Mouse (Mus musculus) C2C12 (cell line): ENCODE results near the gene Angptl6. TPM values are rescaled to one million over a fixed set of nuclear protein-coding genes. Genes with fewer than 3 reads are reported as not detected.

ENCODE experiments used
- H3K27me3 ChIP-seq: one replicate; pipeline ENCODE4 v1.6.1; 2011; ENCODE audit not compliant: control insufficient read depth, insufficient read depth, insufficient read length
- H3K36me3 ChIP-seq: one replicate; pipeline ENCODE4 v1.6.1; 2011; ENCODE audit not compliant: control insufficient read depth, insufficient read depth
- H3K4me3 ChIP-seq: one replicate; pipeline ENCODE4 v1.5.1; 2011; ENCODE audit warnings: mild to moderate bottlenecking, control low read depth; ENCODE audit not compliant: poor library complexity, insufficient read depth, severe bottlenecking
- H3K79me2 ChIP-seq: one replicate; pipeline ENCODE4 v1.6.1; 2011; ENCODE audit not compliant: control insufficient read depth, insufficient read depth
- H3K79me3 ChIP-seq: one replicate; pipeline ENCODE4 v1.6.1; 2011; ENCODE audit warnings: low read depth, control low read depth
- H3ac ChIP-seq: one replicate; pipeline ENCODE3; 2011; ENCODE audit warnings: low read depth; ENCODE audit not compliant: control insufficient read depth, insufficient read length
- CEBPB ChIP-seq: IDR thresholded peaks from one replicate; pipeline ENCODE4 v1.6.1; 2011; ENCODE audit warnings: low read depth, mild to moderate bottlenecking, control low read depth, moderate library complexity
- CTCF ChIP-seq: IDR thresholded peaks from one replicate; pipeline ENCODE4 v1.5.1; 2011; ENCODE audit not compliant: control insufficient read depth, insufficient read depth, insufficient read length
- FOSL1 ChIP-seq: IDR thresholded peaks from one replicate; pipeline ENCODE4 v1.8.0; 2011; ENCODE audit warnings: mild to moderate bottlenecking, low read length; ENCODE audit not compliant: poor library complexity, insufficient read depth, severe bottlenecking
- MAX ChIP-seq: IDR thresholded peaks from one replicate; pipeline ENCODE4 v1.6.1; 2011; ENCODE audit warnings: mild to moderate bottlenecking, control low read depth
- MYOD1 ChIP-seq: IDR thresholded peaks from one replicate; pipeline ENCODE4 v1.6.1; 2011; ENCODE audit warnings: low read depth; ENCODE audit not compliant: control insufficient read depth, insufficient read length
- MYOG ChIP-seq: IDR thresholded peaks from one replicate; pipeline ENCODE4 v1.6.1; 2011; ENCODE audit not compliant: control insufficient read depth, insufficient read length; ENCODE audit errors: extremely low read depth
- USF1 ChIP-seq: IDR thresholded peaks from one replicate; pipeline ENCODE4 v1.6.1; 2011; ENCODE audit warnings: low read depth, mild to moderate bottlenecking, control low read depth, moderate library complexity
- polyA plus RNA-seq: library from polyadenylated mRNA; unstranded; fragments of >200 nt; fragmentation: generic; extraction: Trizol; gene quantifications from one replicate; pipeline ENCODE4 v1.2.1, GENCODE M21; 2012; ENCODE audit warnings: missing spikeins

Gene Angptl6
- polyA plus RNA-seq, 1 experiment: 0.92 TPM

GRCm38 (mm10) chr9:20893590-20894343, 14.2 kb upstream of the Angptl6 start:
- Histone ChIP-seq H3K79me2 (peaks cover 57% of the 10 kb centered on the region), H3K79me3 (peaks cover 43% of the 10 kb centered on the region), H3K4me3 (no peak overlapping the region), H3ac (no peak overlapping the region), H3K36me3 (peaks cover 76% of the 10 kb centered on the region), H3K27me3 (no peaks in the 10 kb centered on the region)
- no peak for TF ChIP-seq MYOD1
- TF ChIP-seq MYOG: no peak
- no peak for TF ChIP-seq MAX
- no peak for TF ChIP-seq CEBPB
- no peak for TF ChIP-seq CTCF
- TF ChIP-seq FOSL1: no peak
- TF ChIP-seq USF1: no peak

GRCm38 (mm10) chr9:20893069-20893468, 13.5 kb upstream of the Angptl6 start:
- Histone ChIP-seq H3K27me3 (no peaks in the 10 kb centered on the region), H3K79me3 (peaks cover 46% of the 10 kb centered on the region), H3K36me3 (peaks cover 76% of the 10 kb centered on the region), H3K79me2 (peaks cover 60% of the 10 kb centered on the region), H3ac (no peak overlapping the region), H3K4me3 (no peak overlapping the region)
- TF ChIP-seq MAX: no peak
- no peak for TF ChIP-seq CTCF
- no peak for TF ChIP-seq MYOG
- TF ChIP-seq USF1: no peak
- TF ChIP-seq FOSL1: no peak
- no peak for TF ChIP-seq CEBPB
- no peak for TF ChIP-seq MYOD1

GRCm38 (mm10) chr9:20892104-20892653, 12.7 kb upstream of the Angptl6 start:
- H3K36me3 ChIP-seq: peaks cover 75% of the 10 kb centered on the region

GRCm38 (mm10) chr9:20891339-20892103, 12.0 kb upstream of the Angptl6 start:
- Histone ChIP-seq H3K4me3 (no peak overlapping the region), H3ac (no peak overlapping the region), H3K27me3 (no peaks in the 10 kb centered on the region), H3K36me3 (peaks cover 69% of the 10 kb centered on the region), H3K79me2 (peaks cover 48% of the 10 kb centered on the region), H3K79me3 (peaks cover 32% of the 10 kb centered on the region)
- TF ChIP-seq MYOD1 (no peak), MYOG (no peak), CEBPB (no peak), CTCF (no peak), FOSL1 (no peak), MAX (no peak), USF1 (no peak)

More at GRCm38 (mm10) chr9:20892104-20892653, 12.7 kb upstream of the Angptl6 start:
- peaks cover 38% of the 10 kb centered on the region for H3K79me3 ChIP-seq
- no peak overlapping the region for H3K4me3 ChIP-seq
- TF ChIP-seq MYOD1 (no peak), MAX (no peak)
- no peaks in the 10 kb centered on the region for H3K27me3 ChIP-seq
- no peak overlapping the region for H3ac ChIP-seq
- H3K79me2 ChIP-seq: peaks cover 54% of the 10 kb centered on the region

- Histone ChIP-seq H3K27me3 (no peaks in the 10 kb centered on the region), H3K36me3 (peaks cover 58% of the 10 kb centered on the region), H3K79me3 (peaks cover 22% of the 10 kb centered on the region), H3K4me3 (no peak overlapping the region), H3K79me2 (peaks cover 37% of the 10 kb centered on the region), H3ac (peak overlapping the region; percentile 37)
- TF ChIP-seq MYOD1: no peak
- no peak for TF ChIP-seq MAX
- TF ChIP-seq CEBPB: no peak
- no peak for TF ChIP-seq FOSL1
- TF ChIP-seq CTCF: no peak
- TF ChIP-seq USF1: no peak
- TF ChIP-seq MYOG: no peak
Measured at GRCm38 (mm10) chr9:20890411-20890810, 10.9 kb upstream of the Angptl6 start.
